Mouse (Mus musculus) urinary bladder, postnatal 4 days (tissue): ENCODE measurements around the gene Glt1d1.

ENCODE experiments used
- DNase-seq, 2 experiments: peaks; one replicate each; pipeline ENCODE4 v3.0.0; 2021 to 2022; ENCODE audit warnings: low spot score in 2 of 2

The Glt1d1 gene

DNA sequence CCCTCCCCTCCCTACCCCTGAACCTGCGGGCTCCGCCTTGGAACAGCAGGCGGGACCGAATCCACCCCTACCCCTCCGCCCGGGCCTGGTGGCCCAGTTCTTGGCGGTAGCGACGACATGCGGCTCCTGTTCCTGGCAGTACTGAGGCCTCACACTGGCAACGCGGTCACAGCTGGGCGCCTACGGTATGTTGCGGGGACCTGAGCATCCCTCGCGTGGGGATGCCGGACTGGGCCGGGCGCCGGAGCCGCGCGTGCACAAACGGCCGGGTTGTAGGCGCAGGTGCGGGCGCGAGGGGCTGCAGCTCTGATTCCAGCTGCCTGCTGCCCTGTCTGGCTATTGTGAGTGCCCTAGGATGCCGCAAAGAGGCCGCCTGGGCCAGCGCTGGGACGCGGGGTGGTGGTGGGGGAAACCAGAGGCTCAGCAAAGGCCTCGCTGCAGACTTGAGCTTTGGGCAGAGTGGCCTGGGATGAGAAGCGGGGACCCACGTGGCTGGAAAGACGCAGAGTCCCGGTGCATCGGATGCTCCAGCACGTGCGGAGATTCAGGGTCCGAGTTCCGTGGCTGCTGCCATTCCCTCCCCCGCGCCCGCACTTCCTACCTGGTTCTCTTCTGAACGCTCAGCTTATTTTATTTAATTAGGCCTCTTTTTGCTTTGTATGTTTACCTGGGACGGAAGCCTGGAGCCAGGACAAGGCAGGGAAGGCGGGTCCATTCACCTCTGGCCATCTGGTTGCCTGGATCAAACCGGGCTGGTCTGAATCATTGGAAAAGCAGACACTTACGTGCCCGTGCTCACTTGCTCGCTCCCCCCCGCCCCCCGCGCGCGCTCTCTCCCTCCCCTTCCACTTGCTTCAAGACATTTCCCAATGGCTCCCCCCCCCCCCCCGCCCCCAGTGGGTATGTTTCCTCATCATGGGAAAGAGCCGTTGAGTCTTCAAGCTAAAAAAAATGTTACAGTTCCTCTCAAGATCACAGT, at the start of gene Glt1d1, which contains the start of gene Slc15a4:
Glt1d1 (plus strand) TSS at position 96 of the 979 bp plus-strand sequence.
Slc15a4 (minus strand) TSS at position 731 of the 979 bp plus-strand sequence.
- no peak for DNase-seq

DNA sequence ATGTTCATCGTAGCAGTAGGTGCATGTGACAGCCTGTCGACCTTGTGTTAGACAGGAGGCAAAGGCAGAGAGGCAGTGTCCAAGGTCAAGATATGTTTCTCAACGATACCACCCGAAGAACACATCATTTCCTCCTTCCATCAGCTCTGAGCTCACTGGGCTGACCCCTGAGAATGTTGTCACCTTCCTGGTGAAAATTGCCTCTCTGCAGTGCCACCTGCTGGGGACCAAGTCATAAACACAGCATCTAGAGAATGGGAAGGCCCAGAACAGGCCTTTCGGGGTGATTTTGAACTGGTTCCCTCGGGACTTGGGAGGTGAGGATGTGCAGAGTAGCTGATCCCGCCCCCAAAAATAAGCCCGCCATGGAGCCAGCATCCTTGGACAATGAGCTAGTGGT, 48.4 kb upstream of the Glt1d1 start:
- DNase-seq: no peak

DNA sequence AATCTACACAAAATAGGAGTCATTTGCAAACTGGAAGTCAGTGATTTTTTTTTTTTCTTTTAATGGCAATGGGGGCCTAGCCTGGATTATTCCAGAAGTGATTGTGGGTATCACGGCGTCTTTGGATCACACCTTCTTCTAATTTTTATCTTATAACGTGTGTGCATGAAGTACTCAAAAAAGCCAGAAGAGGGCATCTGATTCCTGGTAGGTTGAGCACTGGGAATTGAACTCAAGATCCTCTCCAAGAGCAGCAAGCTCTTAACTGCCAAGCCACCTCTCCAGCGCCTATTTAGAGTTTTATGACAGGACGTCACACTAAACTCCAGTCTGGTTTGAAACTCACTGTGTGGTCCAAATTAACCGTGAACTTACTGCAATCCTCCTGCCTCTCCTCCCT, 44.2 kb upstream of the Glt1d1 start:
- no peak for DNase-seq

DNA sequence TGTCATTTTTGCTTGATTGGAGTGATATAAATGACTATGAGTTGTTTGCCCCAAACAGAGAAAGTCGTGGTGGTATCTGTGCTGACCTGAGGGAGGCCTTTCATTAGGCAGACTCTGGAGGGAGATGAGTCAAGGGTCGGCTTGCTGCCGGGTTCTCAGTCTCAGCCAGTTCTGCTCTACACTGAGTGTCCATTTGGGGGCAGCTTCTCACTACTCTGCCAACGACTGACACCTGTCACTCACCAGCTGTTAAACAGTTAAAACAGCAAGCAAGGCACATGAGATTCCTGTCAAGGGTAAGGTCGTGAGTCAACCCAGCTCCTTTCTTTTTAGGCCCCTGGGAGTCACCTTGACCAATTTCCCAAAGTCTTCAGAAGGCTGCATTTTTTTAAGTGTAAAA, 39.7 kb upstream of the Glt1d1 start:
- no peak for DNase-seq

DNA sequence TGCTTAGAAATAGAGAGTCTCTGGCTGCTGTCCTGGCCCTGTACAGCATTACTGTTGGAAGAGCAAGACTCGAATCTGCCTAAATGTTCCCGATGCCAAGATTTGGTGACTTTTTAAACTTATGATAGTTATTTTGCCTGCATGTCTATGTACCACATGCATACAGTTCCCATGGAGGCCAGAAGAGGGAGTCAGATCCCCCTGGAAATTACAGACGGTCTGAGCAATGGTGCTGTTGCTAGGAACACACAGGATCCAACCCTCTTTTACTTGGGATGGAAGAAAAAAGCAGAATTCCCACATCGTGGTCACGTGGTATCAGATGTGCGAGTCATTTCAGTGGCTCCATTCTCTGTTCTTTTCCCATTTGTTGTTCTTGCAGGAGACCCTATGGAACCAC, 39.2 kb upstream of the Glt1d1 start:
- no peak for DNase-seq

DNA sequence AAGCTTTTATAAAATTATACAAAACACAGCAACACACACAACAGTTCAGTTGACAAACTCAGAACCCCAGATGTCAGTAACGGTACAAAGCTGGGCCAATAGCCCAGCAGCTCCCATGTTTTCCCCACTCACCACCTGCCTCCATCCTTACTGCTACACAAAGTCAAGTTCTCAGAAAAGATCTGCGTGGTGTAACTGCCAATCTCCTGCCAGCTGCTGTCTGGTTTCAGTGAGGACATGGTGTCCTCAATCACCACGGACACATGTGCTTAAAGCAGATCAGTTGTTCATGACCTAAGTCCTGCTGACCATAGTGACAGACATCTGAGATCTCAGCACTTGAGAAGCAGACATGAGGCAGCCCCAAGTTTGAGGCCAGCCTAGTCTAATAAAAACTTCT, 36.4 kb upstream of the Glt1d1 start:
- DNase-seq: no peak

DNA sequence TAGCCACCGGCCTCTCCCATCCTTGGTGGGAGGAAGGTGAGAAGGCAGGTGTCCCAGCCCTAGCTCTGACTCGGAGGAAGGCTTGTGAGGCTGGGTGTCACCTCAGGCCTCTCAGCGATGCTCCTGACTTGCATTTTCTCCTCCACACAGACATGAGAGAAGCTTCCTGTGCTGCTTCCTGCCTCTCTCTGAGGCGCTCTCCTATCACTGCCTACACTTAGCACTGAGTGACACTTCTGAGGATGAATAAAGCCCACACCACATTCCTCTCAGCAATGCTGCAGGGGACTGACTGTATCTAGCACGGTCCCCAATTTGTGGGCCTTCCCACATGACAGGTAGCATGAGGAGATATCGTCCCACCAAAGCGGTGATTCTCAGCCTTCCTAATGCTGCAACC, 35.2 kb upstream of the Glt1d1 start:
- DNase-seq: no peak

DNA sequence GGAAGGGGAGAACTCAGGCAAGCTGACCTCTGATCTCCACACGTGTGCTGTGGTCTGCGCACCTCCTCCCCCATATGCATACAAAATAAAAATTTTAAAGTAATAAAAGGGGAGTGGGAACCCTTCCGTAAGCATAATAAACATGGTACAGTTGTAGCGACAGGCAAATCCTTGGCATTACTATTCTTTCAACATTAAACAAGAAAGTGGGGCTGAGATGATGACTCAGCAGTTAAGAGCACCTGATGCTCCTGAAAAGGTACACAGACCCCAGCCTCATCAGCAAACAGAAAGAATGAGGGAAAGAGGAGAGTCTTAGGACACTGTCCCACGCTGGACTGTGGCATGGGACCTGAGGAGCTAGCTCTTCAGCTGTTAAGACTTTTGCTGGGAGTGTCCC, 29.1 kb upstream of the Glt1d1 start:
- no peak for DNase-seq

DNA sequence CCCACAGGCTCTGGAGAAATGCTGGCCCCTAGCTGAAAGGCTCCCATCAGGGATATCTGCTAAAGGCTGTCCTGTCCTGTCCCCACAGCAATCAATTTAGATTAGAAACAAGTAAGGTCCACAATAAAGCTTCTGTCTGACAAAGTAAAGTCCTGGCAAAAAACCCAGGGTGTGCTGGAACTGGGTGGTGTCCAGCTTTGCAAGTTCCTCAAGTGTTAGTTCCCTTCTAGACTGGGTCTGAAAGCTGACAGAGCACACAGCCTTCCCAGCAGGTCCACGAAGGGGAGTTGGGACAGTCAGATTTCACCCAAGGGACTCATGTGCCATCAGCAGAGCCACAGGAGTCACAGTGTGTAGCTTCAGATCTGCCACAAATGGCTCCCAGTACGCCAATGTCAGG, 24.6 kb upstream of the Glt1d1 start:
- no peak for DNase-seq

DNA sequence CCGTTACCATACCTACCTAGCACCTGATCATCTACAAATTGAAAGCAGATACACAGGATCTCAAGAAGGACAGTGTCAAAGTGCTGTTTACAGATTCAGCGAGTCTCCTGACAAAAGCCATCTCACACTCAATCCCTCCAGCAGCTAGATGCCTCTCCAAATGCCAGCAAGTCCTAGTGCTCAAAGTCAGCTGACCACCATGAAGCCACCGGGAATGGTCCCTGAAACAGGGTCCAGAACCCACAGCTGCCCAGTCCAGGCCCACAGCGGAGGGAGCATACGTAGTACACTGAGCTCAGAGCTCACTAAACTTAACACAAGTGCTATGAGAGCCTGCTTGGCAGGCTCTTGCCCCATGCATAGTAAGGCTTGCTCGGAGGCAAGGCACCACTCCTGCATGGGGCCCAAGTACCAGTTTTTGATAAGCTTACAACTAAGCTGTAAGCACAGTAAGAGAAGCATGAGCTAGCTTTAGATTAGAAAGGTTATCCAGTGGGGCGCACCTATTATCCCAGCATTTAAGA, 22.8 kb upstream of the Glt1d1 start:
- no peak for DNase-seq

DNA sequence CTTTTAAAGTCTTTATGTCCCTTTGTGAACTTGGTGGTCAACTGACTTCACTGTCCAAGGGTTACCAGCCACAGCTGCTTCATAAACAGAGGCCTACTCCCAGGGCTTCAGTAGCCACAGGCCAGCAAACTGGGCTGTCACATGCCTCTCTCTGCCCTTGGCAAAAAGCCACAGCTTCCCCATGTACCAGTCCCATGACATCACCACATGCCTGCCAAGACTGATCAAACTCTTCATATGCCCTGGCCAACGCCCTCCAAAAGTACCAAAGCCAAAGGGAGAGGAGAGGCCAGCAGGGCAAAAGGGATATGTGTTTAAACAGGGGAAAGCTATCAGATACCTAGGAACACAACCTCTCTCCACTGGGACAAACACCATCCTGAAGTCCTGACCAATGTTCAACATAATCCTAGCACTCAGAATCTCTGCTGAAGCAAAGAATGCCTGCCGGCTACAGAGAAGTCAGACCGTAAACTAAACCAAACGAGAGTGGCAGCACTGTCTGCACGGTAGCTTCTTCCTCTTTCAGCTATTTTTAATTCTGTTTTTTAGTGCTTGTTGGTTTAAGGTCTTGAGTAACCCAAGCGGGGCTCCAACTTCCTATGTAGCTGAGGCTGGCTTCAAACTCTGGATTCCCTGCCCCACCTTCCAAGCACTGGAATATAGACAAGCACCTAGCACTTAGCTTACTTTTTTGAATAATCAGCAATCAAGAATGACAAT, 21.1 kb upstream of the Glt1d1 start:
- no peak for DNase-seq

DNA sequence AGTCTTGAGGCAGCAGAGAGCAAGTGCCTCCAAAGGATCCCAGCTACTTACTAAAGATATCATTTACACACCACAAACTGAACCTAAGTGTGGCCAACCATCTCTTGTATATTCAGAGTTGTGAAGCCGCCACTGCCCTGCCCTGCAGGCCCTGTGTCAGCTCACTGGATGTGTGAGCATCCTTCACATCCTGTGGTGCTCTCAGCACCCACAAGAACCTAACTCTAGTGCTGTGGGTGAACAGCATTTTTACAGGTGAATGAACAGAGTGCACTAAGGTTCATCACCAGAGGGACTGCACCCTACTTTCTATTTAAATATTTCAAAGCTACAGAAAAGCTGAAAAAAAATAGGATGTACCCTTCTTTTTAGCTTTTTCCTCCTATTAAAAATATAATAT, 20.2 kb upstream of the Glt1d1 start:
- DNase-seq: no peak

DNA sequence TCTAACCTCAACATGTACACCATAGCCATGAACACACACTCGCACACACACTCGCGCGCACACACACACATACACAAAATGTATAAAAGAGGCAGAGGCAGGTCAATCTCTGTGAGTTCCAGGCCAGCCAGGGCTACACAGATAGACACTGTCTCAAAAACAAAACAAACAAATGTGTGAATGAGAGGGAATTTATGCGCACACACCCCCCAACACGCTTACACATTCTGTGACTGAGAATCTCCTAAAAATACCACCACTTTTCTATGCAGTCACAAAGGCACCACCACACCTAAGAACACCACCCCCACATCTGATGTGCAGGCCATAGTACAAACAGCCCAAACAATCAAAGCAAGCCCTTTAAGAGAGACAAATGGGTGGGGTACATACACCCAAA, 19.7 kb upstream of the Glt1d1 start:
- no peak for DNase-seq

DNA sequence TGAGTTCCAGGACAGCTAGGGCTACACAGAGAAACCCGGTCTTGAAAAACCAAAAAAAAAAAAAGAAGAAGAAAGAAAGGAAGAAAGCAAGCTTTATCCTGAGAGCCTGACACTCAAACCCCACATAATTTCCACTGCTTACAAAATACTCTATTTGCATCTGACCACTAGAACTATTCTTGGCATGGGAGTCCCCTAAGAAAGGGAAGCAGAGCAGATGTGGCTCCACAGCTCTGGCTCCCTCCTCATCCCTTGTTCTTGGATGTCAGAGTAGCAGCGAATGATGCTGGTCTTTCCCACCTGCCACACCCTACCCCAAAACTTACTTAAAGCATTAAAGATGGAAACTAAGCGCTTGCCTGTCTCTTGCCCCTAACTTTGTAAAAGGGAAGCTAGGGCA, 16.6 kb upstream of the Glt1d1 start:
- DNase-seq: no peak

DNA sequence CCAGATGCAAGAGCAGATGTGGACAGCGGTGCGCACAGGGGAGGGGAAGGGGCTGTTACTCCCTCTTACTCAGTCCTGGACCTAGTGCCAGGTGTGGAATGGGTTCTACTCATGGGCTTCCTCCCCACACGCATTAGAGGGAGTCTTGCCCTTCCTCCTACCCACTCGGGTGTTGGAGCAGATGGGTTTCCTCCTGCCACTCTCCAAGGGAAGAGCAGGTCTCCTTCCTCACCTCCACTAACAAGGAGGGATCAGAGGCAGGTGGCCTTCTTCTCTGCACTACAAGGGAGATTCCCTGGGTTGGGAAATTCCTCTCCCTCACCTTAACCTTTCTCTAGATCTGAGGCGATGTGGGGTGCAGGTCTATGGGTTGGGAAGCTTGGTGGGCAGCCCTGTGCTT, 15.9 kb upstream of the Glt1d1 start:
- no peak for DNase-seq

DNA sequence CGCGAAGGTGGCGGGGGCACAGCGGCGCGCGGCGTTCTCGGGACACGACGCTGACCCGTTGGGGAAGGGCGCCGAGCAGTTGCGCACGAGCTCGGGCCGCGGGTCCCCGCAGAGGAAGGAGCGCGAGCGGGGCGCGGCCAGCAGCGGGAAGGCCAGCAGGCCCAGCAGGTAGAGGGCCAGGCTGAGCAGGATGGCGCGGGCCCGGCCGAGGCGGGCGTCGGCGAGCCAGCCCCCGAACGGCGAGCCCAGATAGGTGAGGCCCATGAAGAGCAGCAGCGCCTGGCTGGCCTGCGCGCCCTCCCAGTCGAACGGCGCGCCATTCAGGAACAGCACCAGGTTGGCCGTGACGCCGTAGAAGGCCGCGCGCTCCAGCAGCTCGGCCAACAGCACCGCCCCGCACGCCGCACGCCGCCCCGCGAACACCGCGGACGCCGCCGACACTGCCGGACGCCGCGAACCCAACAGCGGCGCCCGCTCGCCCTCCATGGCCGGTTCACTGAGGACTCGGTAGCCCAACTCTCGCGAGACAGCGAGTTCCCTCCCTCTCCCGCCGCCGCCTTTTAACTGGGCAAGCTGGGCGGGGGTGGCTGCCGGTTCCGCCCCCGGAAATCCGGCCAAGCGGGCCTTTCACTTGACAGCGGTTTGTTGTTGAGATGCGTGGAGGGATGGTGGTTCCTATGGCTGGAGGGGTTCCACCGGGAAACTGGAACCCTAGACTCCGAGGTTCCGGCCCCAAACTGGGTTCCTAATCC, 15.0 kb upstream of the Glt1d1 start:
- peak; percentile 97 to 99 for DNase-seq

DNA sequence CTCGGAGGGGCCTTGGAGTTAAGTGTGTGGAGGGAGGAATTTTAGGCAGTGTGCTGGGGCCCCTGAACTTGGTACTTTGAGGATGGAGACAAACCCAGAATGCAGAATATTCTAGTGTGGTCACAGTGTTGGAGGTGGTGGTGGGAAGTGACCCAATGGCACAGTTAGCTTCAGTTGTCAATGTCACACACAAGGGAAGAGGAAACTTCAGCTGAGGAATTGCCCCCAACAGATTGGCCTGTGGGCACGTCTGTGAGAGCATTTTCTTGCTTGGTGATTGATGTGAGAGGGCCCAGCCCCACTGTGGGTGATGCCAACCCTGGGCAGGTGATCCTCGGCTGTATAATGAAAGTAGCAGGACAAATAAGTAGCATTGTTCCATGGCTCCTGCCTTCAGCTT, 13.2 kb upstream of the Glt1d1 start:
- DNase-seq: no peak

DNA sequence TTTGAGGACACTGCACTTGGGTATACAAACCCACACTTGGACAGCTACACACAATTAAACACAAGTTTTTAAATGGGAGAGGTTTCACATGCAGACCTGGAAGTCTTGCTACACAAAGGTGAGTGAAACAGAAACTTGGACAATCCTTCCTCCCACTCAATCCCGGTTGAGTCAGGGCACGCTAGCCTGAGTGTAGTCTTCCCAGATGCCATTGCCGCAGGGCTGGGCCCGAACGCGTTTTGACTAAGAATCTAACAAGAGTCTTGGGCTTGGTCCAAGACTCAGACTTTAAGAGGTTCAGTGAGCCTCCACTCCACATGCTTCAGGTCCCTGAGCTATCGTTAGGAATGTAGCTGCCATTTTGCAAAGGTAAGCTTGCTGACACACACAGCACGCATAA, 11.7 kb upstream of the Glt1d1 start:
- no peak for DNase-seq

DNA sequence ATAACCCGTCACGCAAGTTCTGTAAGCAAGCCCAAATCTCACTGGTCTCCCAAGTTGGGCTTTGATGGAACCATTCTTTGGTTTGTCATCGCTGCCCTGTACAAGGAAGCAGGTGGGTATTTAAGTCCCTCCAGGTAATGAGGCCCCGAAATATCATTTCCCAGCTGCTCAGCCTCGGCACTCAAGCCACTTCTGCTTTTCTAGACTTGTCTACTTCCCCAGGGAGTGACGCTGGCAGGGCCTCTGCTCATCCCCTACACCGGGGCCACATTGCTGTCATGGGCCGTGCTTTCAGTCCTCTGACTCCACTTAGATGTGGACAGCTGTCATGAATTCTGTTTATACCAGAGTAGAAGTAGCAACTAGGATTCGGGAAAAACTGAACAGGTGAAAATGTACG, 11.0 kb upstream of the Glt1d1 start:
- no peak for DNase-seq

DNA sequence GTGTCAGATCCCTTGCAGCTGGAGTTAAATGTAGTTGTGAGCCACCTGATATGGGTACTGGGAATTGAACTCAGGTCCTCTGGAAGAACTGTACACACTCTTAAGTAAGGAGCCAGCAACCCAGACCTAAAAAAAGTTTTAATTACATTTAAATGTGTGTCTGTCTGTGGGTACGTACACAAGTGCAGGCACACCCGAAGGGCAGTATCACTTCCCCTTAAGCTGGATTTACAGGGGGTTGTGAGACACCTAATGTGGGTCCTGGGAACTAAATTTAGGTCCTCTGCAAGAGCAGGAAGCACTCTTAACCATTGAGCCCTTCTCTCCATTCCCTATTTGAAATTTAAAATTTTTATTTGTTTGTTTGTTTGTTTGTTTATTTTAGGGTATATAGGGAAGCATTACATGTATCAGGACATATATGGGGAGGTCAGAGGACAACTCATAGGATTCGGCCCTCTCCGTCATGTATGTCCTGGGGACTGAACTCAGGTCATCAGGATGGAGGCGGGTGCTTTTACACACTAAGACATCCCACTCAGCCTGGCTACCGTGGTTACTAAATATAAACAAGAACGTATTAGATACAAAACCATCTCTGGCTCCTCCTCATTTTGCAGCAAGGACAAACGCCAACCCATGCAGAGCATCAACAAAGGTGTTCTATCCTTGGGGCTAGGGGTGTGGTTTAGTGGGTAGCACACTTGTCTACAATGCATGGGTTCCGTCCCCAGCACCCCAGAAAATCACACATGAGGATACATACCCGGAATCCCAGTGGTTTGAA, 7.4 kb upstream of the Glt1d1 start:
- DNase-seq: no peak

DNA sequence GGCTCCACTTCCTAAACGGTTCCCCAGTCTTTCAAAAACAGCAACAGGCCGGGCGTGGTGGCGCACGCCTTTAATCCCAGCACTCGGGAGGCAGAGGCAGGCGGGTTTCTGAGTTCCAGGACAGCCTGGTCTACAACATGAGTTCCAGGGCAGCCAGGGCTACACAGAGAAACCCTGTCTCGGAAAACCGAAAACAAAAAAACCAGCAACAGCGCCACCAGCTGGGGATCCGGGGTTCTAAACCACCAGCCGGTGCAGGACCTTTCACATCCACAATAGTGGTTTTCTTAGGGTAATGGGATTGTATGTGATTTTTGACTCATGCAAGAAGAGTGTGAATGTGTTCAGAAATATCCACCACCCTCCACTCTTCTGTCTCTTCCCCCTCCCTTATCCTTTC, 4.8 kb upstream of the Glt1d1 start:
- no peak for DNase-seq
